Mouse (Mus musculus): ENCODE data around the gene Map3k9.

GRCm38 (mm10) chr12:81723375-81723774 lies 57.6 kb downstream of the Map3k9 start:
- TF ChIP-seq CTCF (IDR thresholded peaks at IDR 0.05; ENCODE audit: low read depth, low read length), result no peak
- no peak for TF ChIP-seq GATA1 (IDR thresholded peaks at IDR 0.05; ENCODE audit: borderline replicate concordance, low read length)

Measured in G1E (cell line).